Mouse (Mus musculus): Measurements from ENCODE around the gene Mindy1. TPM values are rescaled to one million over a fixed set of nuclear protein-coding genes. Genes with fewer than 3 reads are reported as not detected.
"Not testable (repeated sequence)": the region's sequence is repeated elsewhere in the genome, so short reads cannot be mapped to it uniquely, and the experiment has no call there.

The Mindy1 gene
- polyA plus RNA-seq, 1 experiment from 2014 or later = 41.0 TPM

DNA sequence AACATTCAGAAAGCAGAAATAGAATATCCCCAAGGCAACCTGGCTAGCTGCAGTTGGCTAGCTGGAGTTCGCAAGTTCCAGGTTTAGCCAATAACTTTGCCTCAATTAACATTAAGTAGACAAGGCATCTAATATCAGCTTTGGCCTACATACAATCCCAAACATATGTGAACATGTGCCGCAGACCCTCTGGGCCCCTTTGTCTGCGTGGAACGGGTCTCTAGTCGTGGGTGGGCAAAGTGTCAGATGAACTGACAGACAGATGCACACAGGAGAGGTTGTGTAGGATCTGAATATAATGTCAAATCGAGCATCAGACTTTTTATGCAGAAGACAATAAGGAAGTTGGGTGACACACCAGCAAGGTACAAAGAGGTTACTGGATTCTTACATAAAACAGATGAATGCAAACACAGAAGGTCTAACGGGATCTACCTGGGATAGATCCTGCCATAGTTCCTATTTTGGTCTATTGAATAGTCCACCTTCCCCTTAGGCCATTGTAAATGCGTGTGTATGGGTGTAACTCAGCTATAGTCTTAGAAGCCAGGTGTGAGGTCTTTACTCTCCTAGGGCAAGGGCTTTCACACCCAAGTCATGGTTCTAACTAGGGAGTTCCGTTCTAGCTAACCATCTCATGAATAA, 62.3 kb downstream of the Mindy1 start:
- H3K27me3 ChIP-seq (ENCODE audit: control insufficient read depth, insufficient read depth, low read depth, low read length); H3K27ac ChIP-seq (ENCODE audit: low read length); ATAC-seq (ENCODE audit: low read depth); H3K4me2 ChIP-seq (ENCODE audit: low read depth, low read length); H3K4me1 ChIP-seq (replicated peaks; ENCODE audit: control insufficient read depth, insufficient read depth, low read length); H3K4me3 ChIP-seq (ENCODE audit: low read length); H3K9ac ChIP-seq (ENCODE audit: low read length); H3K9me3 ChIP-seq (ENCODE audit: control insufficient read depth, low read length): not testable (repeated sequence)
- 92% methylated on average over 9 of the region's 9 CpGs for WGBS
- peaks cover 51% of the 10 kb centered on the region for H3K36me3 ChIP-seq (ENCODE audit: control insufficient read depth, insufficient read depth, low read length)

Other genes starting within 250 kb of the Mindy1 start
- 223 and 224 TPM in 2 replicates for gene Psmd4, start 238.7 kb upstream of the Mindy1 start, polyA plus RNA-seq (2015; fragmentation: Nextera tagmentation; extraction: Ambion mirVana)
- 19.5 and 20.2 TPM in 2 replicates for gene Pip5k1a, start 174.4 kb upstream of the Mindy1 start, polyA plus RNA-seq (2015; fragmentation: Nextera tagmentation; extraction: Ambion mirVana)
- gene Vps72, start 170.3 kb upstream of the Mindy1 start, polyA plus RNA-seq (2015; fragmentation: Nextera tagmentation; extraction: Ambion mirVana) = 152 and 156 TPM in 2 replicates
- gene Tmod4, start 156.9 kb upstream of the Mindy1 start, polyA plus RNA-seq (2015; fragmentation: Nextera tagmentation; extraction: Ambion mirVana) = 2.7 and 4.4 TPM in 2 replicates
- 69.9 and 79.0 TPM in 2 replicates for gene Scnm1, start 147.3 kb upstream of the Mindy1 start, polyA plus RNA-seq (2015; fragmentation: Nextera tagmentation; extraction: Ambion mirVana)
- gene Lysmd1, start 147.3 kb upstream of the Mindy1 start, polyA plus RNA-seq (2015; fragmentation: Nextera tagmentation; extraction: Ambion mirVana) = 16.2 and 16.9 TPM in 2 replicates
- 4.0 and 5.4 TPM in 2 replicates for gene Tnfaip8l2, start 139.0 kb upstream of the Mindy1 start, polyA plus RNA-seq (2015; fragmentation: Nextera tagmentation; extraction: Ambion mirVana)
- 3.2 and 4.1 TPM in 2 replicates for gene Sema6c, start 120.9 kb upstream of the Mindy1 start, polyA plus RNA-seq (2015; fragmentation: Nextera tagmentation; extraction: Ambion mirVana)
- gene Gabpb2, start 63.4 kb upstream of the Mindy1 start, polyA plus RNA-seq (2015; fragmentation: Nextera tagmentation; extraction: Ambion mirVana) = 10.0 and 10.2 TPM in 2 replicates
- 118 and 123 TPM in 2 replicates for gene Cdc42se1, start 52.6 kb upstream of the Mindy1 start, polyA plus RNA-seq (2015; fragmentation: Nextera tagmentation; extraction: Ambion mirVana)
- gene Mllt11, start 49.2 kb upstream of the Mindy1 start, polyA plus RNA-seq (2015; fragmentation: Nextera tagmentation; extraction: Ambion mirVana) = 12.0 TPM in 2 replicates
- 0.29 and 0.50 TPM in 2 replicates for gene Gm128, start 39.7 kb upstream of the Mindy1 start, polyA plus RNA-seq (2015; fragmentation: Nextera tagmentation; extraction: Ambion mirVana)
- 4.6 and 5.7 TPM in 2 replicates for gene Bnipl, start 30.2 kb upstream of the Mindy1 start, polyA plus RNA-seq (2015; fragmentation: Nextera tagmentation; extraction: Ambion mirVana)
- 23.2 and 23.9 TPM in 2 replicates for gene Prune1, start 731 bp downstream of the Mindy1 start, polyA plus RNA-seq (2015; fragmentation: Nextera tagmentation; extraction: Ambion mirVana)
- 1.7 and 2.0 TPM in 2 replicates for gene Anxa9, start 25.8 kb downstream of the Mindy1 start, polyA plus RNA-seq (2015; fragmentation: Nextera tagmentation; extraction: Ambion mirVana)
- gene Cers2, start 33.4 kb downstream of the Mindy1 start, polyA plus RNA-seq (2015; fragmentation: Nextera tagmentation; extraction: Ambion mirVana) = 221 and 230 TPM in 2 replicates
- gene Setdb1, start 75.9 kb downstream of the Mindy1 start, polyA plus RNA-seq (2015; fragmentation: Nextera tagmentation; extraction: Ambion mirVana) = 35.4 and 38.4 TPM in 2 replicates
- not detected in 2 replicates for gene 4930558C23Rik, start 121.5 kb downstream of the Mindy1 start, polyA plus RNA-seq (2015; fragmentation: Nextera tagmentation; extraction: Ambion mirVana)
- 52.6 and 52.8 TPM in 2 replicates for gene Arnt, start 153.0 kb downstream of the Mindy1 start, polyA plus RNA-seq (2015; fragmentation: Nextera tagmentation; extraction: Ambion mirVana)
- gene Ctsk, start 217.9 kb downstream of the Mindy1 start, polyA plus RNA-seq (2015; fragmentation: Nextera tagmentation; extraction: Ambion mirVana) = 5.5 and 12.4 TPM in 2 replicates
- gene Ctss, start 245.4 kb downstream of the Mindy1 start, polyA plus RNA-seq (2015; fragmentation: Nextera tagmentation; extraction: Ambion mirVana) = 25.7 and 28.1 TPM in 2 replicates

Data from lung, embryonic 16.5 days (tissue).